Mouse (Mus musculus): Measurements from ENCODE around the gene Sgce. TPM values are rescaled to one million over a fixed set of nuclear protein-coding genes. Genes with fewer than 3 reads are reported as not detected.

Gene Sgce
- total and polyA plus RNA-seq, 3 experiments, result 0.33 TPM; not detected in 2

- Histone ChIP-seq H3K9me3 (replicated peaks) (no peaks in the 10 kb centered on the region), H3K36me3 (replicated peaks) (no peaks in the 10 kb centered on the region), H3K4me1 (ENCODE audit: insufficient read depth, low read depth, low read length) (no peaks in the 10 kb centered on the region; the same call in 1 of the 2 replicates), H3K27me3 (ENCODE audit: insufficient read depth, low read length) (peaks cover 8% of the 10 kb centered on the region; the same call in 1 of the 2 replicates), H3K4me3 (ENCODE audit: low read depth, low read length) (no peak overlapping the region)
- TF ChIP-seq POLR2AphosphoS5 (IDR thresholded peaks at IDR 0.05; ENCODE audit: insufficient replicate concordance, low read depth, low read length), result no peak
- no peak for DNase-seq (ENCODE audit: low spot score)
- no peak for ATAC-seq (ENCODE audit: extremely low read depth, insufficient number of reproducible peaks, low FRiP score, poor library complexity, severe bottlenecking)
Observed at GRCm38 (mm10) chr6:4690438-4690837, 56.6 kb downstream of the Sgce start.

- Histone ChIP-seq H3K4me1 (ENCODE audit: insufficient read depth, low read depth, low read length) (peaks cover 2% of the 10 kb centered on the region; the same call in 1 of the 2 replicates), H3K4me3 (ENCODE audit: low read depth, low read length) (no peak overlapping the region), H3K36me3 (replicated peaks) (no peaks in the 10 kb centered on the region), H3K9me3 (replicated peaks) (no peaks in the 10 kb centered on the region), H3K27me3 (ENCODE audit: insufficient read depth, low read length) (peaks cover 6% of the 10 kb centered on the region)
- TF ChIP-seq POLR2AphosphoS5 (IDR thresholded peaks at IDR 0.05; ENCODE audit: insufficient replicate concordance, low read depth, low read length), result no peak
- no peak for TF ChIP-seq GATA2 (IDR thresholded peaks at IDR 0.05; ENCODE audit: borderline replicate concordance, low read depth, low read length)
- TF ChIP-seq GATA1 (IDR thresholded peaks at IDR 0.05; ENCODE audit: borderline replicate concordance, low read length), result no peak
- no peak for TF ChIP-seq CTCF (IDR thresholded peaks at IDR 0.05; ENCODE audit: low read depth, low read length)
- no peak for TF ChIP-seq TAL1 (conservative IDR thresholded peaks at IDR 0.05; ENCODE audit: low read depth, low read length)
- DNase-seq (ENCODE audit: low spot score) (no peak), ATAC-seq (ENCODE audit: extremely low read depth, insufficient number of reproducible peaks, low FRiP score, poor library complexity, severe bottlenecking) (no peak)
Observed at GRCm38 (mm10) chr6:4684706-4685340, 62.2 kb downstream of the Sgce start.

- Histone ChIP-seq H3K9me3 (replicated peaks) (no peaks in the 10 kb centered on the region), H3K4me1 (ENCODE audit: insufficient read depth, low read depth, low read length) (peaks cover 2% of the 10 kb centered on the region; the same call in 1 of the 2 replicates), H3K27me3 (ENCODE audit: insufficient read depth, low read length) (peaks cover 13% of the 10 kb centered on the region), H3K36me3 (replicated peaks) (no peaks in the 10 kb centered on the region), H3K4me3 (ENCODE audit: low read depth, low read length) (no peak overlapping the region)
- ATAC-seq (ENCODE audit: extremely low read depth, insufficient number of reproducible peaks, low FRiP score, poor library complexity, severe bottlenecking), result no peak
- DNase-seq (ENCODE audit: low spot score), result no peak
- TF ChIP-seq TAL1 (conservative IDR thresholded peaks at IDR 0.05; ENCODE audit: low read depth, low read length), result no peak
- no peak for TF ChIP-seq GATA2 (IDR thresholded peaks at IDR 0.05; ENCODE audit: borderline replicate concordance, low read depth, low read length)
- no peak for TF ChIP-seq POLR2AphosphoS5 (IDR thresholded peaks at IDR 0.05; ENCODE audit: insufficient replicate concordance, low read depth, low read length)
- no peak for TF ChIP-seq CTCF (IDR thresholded peaks at IDR 0.05; ENCODE audit: low read depth, low read length)
- TF ChIP-seq GATA1 (IDR thresholded peaks at IDR 0.05; ENCODE audit: borderline replicate concordance, low read length), result no peak
Observed at GRCm38 (mm10) chr6:4680576-4680975, 66.4 kb downstream of the Sgce start.

DNA sequence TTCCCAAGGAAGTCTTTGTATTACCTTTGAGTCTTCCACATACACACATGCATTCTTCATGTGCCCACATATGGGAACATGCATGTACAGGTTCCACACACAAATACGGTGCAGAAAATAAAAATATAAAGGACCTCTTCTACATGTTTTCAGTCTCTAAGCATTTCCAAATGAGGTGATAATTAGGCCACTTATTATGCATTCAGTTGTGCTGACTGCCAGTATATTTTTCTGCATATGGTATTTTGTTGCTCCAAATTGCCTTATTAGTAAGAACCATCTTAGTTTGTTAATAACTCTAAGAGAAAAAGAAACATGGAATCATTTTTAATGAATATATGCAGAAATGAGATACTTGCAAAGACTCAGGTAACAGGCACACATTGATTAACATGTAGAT, 67.0 kb downstream of the Sgce start:
- Histone ChIP-seq H3K27me3 (ENCODE audit: insufficient read depth, low read length) (peaks cover 13% of the 10 kb centered on the region), H3K4me1 (ENCODE audit: insufficient read depth, low read depth, low read length) (peaks cover 2% of the 10 kb centered on the region; the same call in 1 of the 2 replicates), H3K36me3 (replicated peaks) (no peaks in the 10 kb centered on the region), H3K4me3 (ENCODE audit: low read depth, low read length) (no peak overlapping the region), H3K9me3 (replicated peaks) (no peaks in the 10 kb centered on the region)
- DNase-seq (ENCODE audit: low spot score) (no peak), ATAC-seq (ENCODE audit: extremely low read depth, insufficient number of reproducible peaks, low FRiP score, poor library complexity, severe bottlenecking) (no peak)
- no peak for TF ChIP-seq POLR2AphosphoS5 (IDR thresholded peaks at IDR 0.05; ENCODE audit: insufficient replicate concordance, low read depth, low read length)
- no peak for TF ChIP-seq TAL1 (conservative IDR thresholded peaks at IDR 0.05; ENCODE audit: low read depth, low read length)
- TF ChIP-seq CTCF (IDR thresholded peaks at IDR 0.05; ENCODE audit: low read depth, low read length), result no peak
- TF ChIP-seq GATA2 (IDR thresholded peaks at IDR 0.05; ENCODE audit: borderline replicate concordance, low read depth, low read length), result no peak
- TF ChIP-seq GATA1 (IDR thresholded peaks at IDR 0.05; ENCODE audit: borderline replicate concordance, low read length), result no peak

- no peak for ATAC-seq (ENCODE audit: extremely low read depth, insufficient number of reproducible peaks, low FRiP score, poor library complexity, severe bottlenecking)
- no peaks in the 10 kb centered on the region for H3K36me3 ChIP-seq (replicated peaks)
Observed at GRCm38 (mm10) chr6:4677356-4677761, 69.6 kb downstream of the Sgce start.

GRCm38 (mm10) chr6:4665154-4665553, 81.9 kb downstream of the Sgce start:
- Histone ChIP-seq H3K9me3 (replicated peaks) (no peaks in the 10 kb centered on the region), H3K4me3 (ENCODE audit: low read depth, low read length) (no peak overlapping the region), H3K36me3 (replicated peaks) (no peaks in the 10 kb centered on the region), H3K27me3 (ENCODE audit: insufficient read depth, low read length) (peaks cover 7% of the 10 kb centered on the region; the same call in 1 of the 2 replicates), H3K4me1 (ENCODE audit: insufficient read depth, low read depth, low read length) (peaks cover 58% of the 10 kb centered on the region)
- ATAC-seq (ENCODE audit: extremely low read depth, insufficient number of reproducible peaks, low FRiP score, poor library complexity, severe bottlenecking) (no peak), DNase-seq (ENCODE audit: low spot score) (no peak)
- no peak for TF ChIP-seq POLR2AphosphoS5 (IDR thresholded peaks at IDR 0.05; ENCODE audit: insufficient replicate concordance, low read depth, low read length)
- no peak for TF ChIP-seq CTCF (IDR thresholded peaks at IDR 0.05; ENCODE audit: low read depth, low read length)
- TF ChIP-seq TAL1 (conservative IDR thresholded peaks at IDR 0.05; ENCODE audit: low read depth, low read length), result no peak
- no peak for TF ChIP-seq GATA1 (IDR thresholded peaks at IDR 0.05; ENCODE audit: borderline replicate concordance, low read length)
- no peak for TF ChIP-seq GATA2 (IDR thresholded peaks at IDR 0.05; ENCODE audit: borderline replicate concordance, low read depth, low read length)

More at GRCm38 (mm10) chr6:4677356-4677761, 69.6 kb downstream of the Sgce start:
- no peaks in the 10 kb centered on the region for H3K9me3 ChIP-seq (replicated peaks)
- TF ChIP-seq POLR2AphosphoS5 (IDR thresholded peaks at IDR 0.05; ENCODE audit: insufficient replicate concordance, low read depth, low read length) (no peak), GATA1 (IDR thresholded peaks at IDR 0.05; ENCODE audit: borderline replicate concordance, low read length) (no peak), GATA2 (IDR thresholded peaks at IDR 0.05; ENCODE audit: borderline replicate concordance, low read depth, low read length) (no peak), TAL1 (conservative IDR thresholded peaks at IDR 0.05; ENCODE audit: low read depth, low read length) (no peak), CTCF (IDR thresholded peaks at IDR 0.05; ENCODE audit: low read depth, low read length) (no peak)
- no peak overlapping the region for H3K4me3 ChIP-seq (ENCODE audit: low read depth, low read length)
- H3K27me3 ChIP-seq (ENCODE audit: insufficient read depth, low read length), result peaks cover 21% of the 10 kb centered on the region
- peaks cover under 1% of the 10 kb centered on the region; the same call in 1 of the 2 replicates for H3K4me1 ChIP-seq (ENCODE audit: insufficient read depth, low read depth, low read length)
- no peak for DNase-seq (ENCODE audit: low spot score)
